Mouse (Mus musculus) gastrocnemius, adult 8-10 months (tissue): ENCODE measurements around the gene Tmem245. TPM values are rescaled to one million over a fixed set of nuclear protein-coding genes. Genes with fewer than 3 reads are reported as not detected.

Source experiments
- DNase-seq, 2 experiments: peaks; one replicate each; pipeline ENCODE4 v3.0.0; 2022; ENCODE audit warnings: low spot score in 2 of 2
- microRNA-seq: library from miRNA; unstranded; fragments of <30 nt; microRNA quantifications from one replicate; pipeline ENCODE4 v1.2.0, GENCODE M21; 2022
- total RNA-seq, 4 experiments: library from RNA; stranded (reverse); gene quantifications; 2 replicates each; pipeline ENCODE4 v1.2.4; 2022

Gene Tmem245
- total RNA-seq, 4 experiments from 2014 or later, result 19.8 to 22.6 (median 20.6) TPM

DNA sequence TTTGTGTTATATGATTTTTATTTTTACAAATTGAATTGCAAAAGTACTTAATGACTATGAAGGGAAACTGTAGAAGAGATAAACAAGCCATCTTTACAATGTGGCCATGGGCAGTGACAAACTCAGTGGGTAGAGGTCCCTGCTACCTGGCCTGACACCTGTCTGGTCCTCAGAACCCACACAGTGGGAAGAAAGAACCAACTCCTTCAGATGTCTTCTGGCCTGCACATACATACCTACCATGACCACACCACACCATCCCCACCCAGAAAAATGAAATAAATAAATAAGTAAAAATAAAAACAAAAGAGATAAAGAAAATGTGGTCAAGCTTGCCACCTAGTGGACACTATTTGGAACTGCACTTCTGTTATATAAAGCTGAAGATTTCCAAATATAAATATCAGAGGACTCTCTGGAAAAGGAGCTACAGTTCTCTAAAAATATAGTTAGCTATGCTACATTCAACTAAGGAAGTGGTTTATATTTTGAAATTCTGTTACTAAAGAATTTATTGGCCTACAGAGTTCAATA, 127.2 kb downstream of the Tmem245 start:
- no peak for DNase-seq

Small RNAs within 50 kb of the gene (microRNA-seq; reads per million reads assigned to microRNA genes)
- gene Mir32, result 13.3 reads per million, percentile 10 among the genes with 10 or more reads in this experiment

Other genes starting within 250 kb of the Tmem245 start
- not detected for gene Gm26657, start 207.4 kb downstream of the Tmem245 start, total RNA-seq
- gene Actl7b, start 206.0 kb downstream of the Tmem245 start, total RNA-seq, result not detected
- gene Actl7a, start 204.0 kb downstream of the Tmem245 start, total RNA-seq, result not detected
- 10 to 100 TPM; 19.3 to 25.9 (median 23.6) TPM for gene Elp1, start 145.1 kb downstream of the Tmem245 start, total RNA-seq
- gene Fam206a, start 145.1 kb downstream of the Tmem245 start, total RNA-seq, result 1 to 10 TPM in 3 of 4 experiments, under 1 TPM in 1; 0.73 to 1.9 (median 1.3) TPM
- 1 to 10 TPM; 5.8 to 9.6 (median 7.2) TPM for gene Ctnnal1, start 82.2 kb downstream of the Tmem245 start, total RNA-seq
- under 1 TPM in 2 of 4 experiments, not detected in 2; 0.05 to 0.09 TPM for gene Frrs1l, start 43.0 kb upstream of the Tmem245 start, total RNA-seq
- 1 to 10 TPM; 3.6 to 7.4 (median 5.8) TPM for gene Epb41l4b, start 196.0 kb upstream of the Tmem245 start, total RNA-seq